Mouse (Mus musculus): ENCODE results near the gene Ccdc73. TPM values are rescaled to one million over a fixed set of nuclear protein-coding genes. Genes with fewer than 3 reads are reported as not detected.
A peak's percentile ranks its signal among the peaks of the same experiment; 100 is the strongest.
"Not testable (repeated sequence)": the region's sequence is repeated elsewhere in the genome, so short reads cannot be mapped to it uniquely, and the experiment has no call there.

The Ccdc73 gene
- total RNA-seq, 2 experiments from 2014 or later: not detected

- DNase-seq (ENCODE audit: low spot score in 2 of 2): no peak
- intact Hi-C loops (cut with DNase I): no loop called here
Measured at GRCm38 (mm10) chr2:104860426-104860825, 7.2 kb upstream of the Ccdc73 start.

- DNase-seq (ENCODE audit: low spot score in 2 of 2): no peak
- intact Hi-C loops (cut with DNase I): no loop called here
Measured at GRCm38 (mm10) chr2:104864176-104864860, 3.3 kb upstream of the Ccdc73 start.

- DNase-seq (ENCODE audit: low spot score in 2 of 2): no peak
- intact Hi-C loops (cut with DNase I): no loop called here
Measured at GRCm38 (mm10) chr2:104869101-104869500, 1.5 kb downstream of the Ccdc73 start.

GRCm38 (mm10) chr2:104878794-104879193 is 11.2 kb downstream of the Ccdc73 start:
- intact Hi-C loops (cut with DNase I): no loop called here

GRCm38 (mm10) chr2:104886109-104886508 is 18.5 kb downstream of the Ccdc73 start:
- DNase-seq (ENCODE audit: low spot score in 2 of 2): no peak
- intact Hi-C loops (cut with DNase I): loop anchor here (10.0 kb wide), 1 partner anchor 201 kb away; no protein-coding TSS in a partner anchor

More at GRCm38 (mm10) chr2:104878794-104879193, 11.2 kb downstream of the Ccdc73 start:
- DNase-seq (ENCODE audit: low spot score in 2 of 2): no peak

GRCm38 (mm10) chr2:104887331-104887730 is 19.7 kb downstream of the Ccdc73 start:
- intact Hi-C loops (cut with DNase I): loop anchor here (10.0 kb wide), 1 partner anchor 203 kb away; no protein-coding TSS in a partner anchor
- not testable (repeated sequence) for DNase-seq (ENCODE audit: low spot score in 2 of 2)

GRCm38 (mm10) chr2:104887882-104888566 is 20.4 kb downstream of the Ccdc73 start:
- DNase-seq (ENCODE audit: low spot score in 2 of 2): peak; percentile 84 to 86

GRCm38 (mm10) chr2:104899975-104900374 is 32.4 kb downstream of the Ccdc73 start:
- intact Hi-C loops (cut with DNase I): no loop called here
- DNase-seq (ENCODE audit: low spot score in 2 of 2): no peak

More at GRCm38 (mm10) chr2:104887882-104888566, 20.4 kb downstream of the Ccdc73 start:
- intact Hi-C loops (cut with DNase I): loop anchor here (1.0 to 10.0 kb wide), 2 partner anchors 203 to 342 kb away; no protein-coding TSS in a partner anchor

- intact Hi-C loops (cut with DNase I): no loop called here
- no peak for DNase-seq (ENCODE audit: low spot score in 2 of 2)
Measured at GRCm38 (mm10) chr2:104915709-104916108, 48.1 kb downstream of the Ccdc73 start.

- intact Hi-C loops (cut with DNase I): no loop called here
- DNase-seq (ENCODE audit: low spot score in 2 of 2): no peak
Measured at GRCm38 (mm10) chr2:104964492-104964891, 96.9 kb downstream of the Ccdc73 start.

GRCm38 (mm10) chr2:104981712-104982111 is 114.1 kb downstream of the Ccdc73 start:
- intact Hi-C loops (cut with DNase I): no loop called here

GRCm38 (mm10) chr2:104985796-104986195 is 118.2 kb downstream of the Ccdc73 start:
- intact Hi-C loops (cut with DNase I): no loop called here
- no peak for DNase-seq (ENCODE audit: low spot score in 2 of 2)

More at GRCm38 (mm10) chr2:104981712-104982111, 114.1 kb downstream of the Ccdc73 start:
- DNase-seq (ENCODE audit: low spot score in 2 of 2): no peak

GRCm38 (mm10) chr2:104988974-104989373 is 121.4 kb downstream of the Ccdc73 start:
- intact Hi-C loops (cut with DNase I): no loop called here
- DNase-seq (ENCODE audit: low spot score in 2 of 2): no peak

- DNase-seq (ENCODE audit: low spot score in 2 of 2): no peak
- intact Hi-C loops (cut with DNase I): no loop called here
Measured at GRCm38 (mm10) chr2:104994436-104994835, 126.8 kb downstream of the Ccdc73 start.

- intact Hi-C loops (cut with DNase I): no loop called here
- DNase-seq (ENCODE audit: low spot score in 2 of 2): no peak
Measured at GRCm38 (mm10) chr2:104996201-104996600, 128.6 kb downstream of the Ccdc73 start.

- no peak for DNase-seq (ENCODE audit: low spot score in 2 of 2)
- intact Hi-C loops (cut with DNase I): no loop called here
Measured at GRCm38 (mm10) chr2:105007236-105007635, 139.6 kb downstream of the Ccdc73 start.

- no peak for DNase-seq (ENCODE audit: low spot score in 2 of 2)
- intact Hi-C loops (cut with DNase I): no loop called here
Measured at GRCm38 (mm10) chr2:105016192-105016966, 148.8 kb downstream of the Ccdc73 start.

GRCm38 (mm10) chr2:105016967-105017287 is 149.3 kb downstream of the Ccdc73 start, which contains the start of gene Eif3m:
Gene Eif3m (minus strand): TSS chr2:105017080.
- intact Hi-C loops (cut with DNase I): no loop called here
- peak; percentile 94 to 98 for DNase-seq (ENCODE audit: low spot score in 2 of 2)

- no peak for DNase-seq (ENCODE audit: low spot score in 2 of 2)
- intact Hi-C loops (cut with DNase I): no loop called here
Measured at GRCm38 (mm10) chr2:105017802-105018201, 150.2 kb downstream of the Ccdc73 start.

- intact Hi-C loops (cut with DNase I): no loop called here
- DNase-seq (ENCODE audit: low spot score in 2 of 2): no peak
Measured at GRCm38 (mm10) chr2:105019457-105019856, 151.9 kb downstream of the Ccdc73 start.

All from left cerebral cortex, postnatal 14 days (tissue).